Comparison of ENCODE assay signal across 11 mouse cellular contexts in genomic region chr3:53329528-53329927, GRCm38 (mm10).
DNase-seq lines count a peak whose midpoint lies in the region; ATAC-seq and TF ChIP-seq lines count a peak whose summit lies in the region.
"Had no signal": no experiment of that assay in that cellular context is flagged by ENCODE, and none has a peak within 500 bp of the region (broad histone marks: within the 10 kb centered on the region; RNA-seq: fewer than 3 reads in every experiment).

No protein-coding gene starts in this region.

- no peaks in the 10 kb centered on the region for H3K9me3 ChIP-seq in E14TG2a.4 (ENCODE audit: low read length)
- H3K9me3 ChIP-seq: limb, embryonic 12.5 days; stomach, embryonic 15.5 days had no signal

- ATAC-seq in erythroid progenitor cell, adult 5-6 weeks (replicated peaks; ENCODE audit: low FRiP score, poor library complexity, severe bottlenecking) = no peak

- no peaks in the 10 kb centered on the region for H3K36me3 ChIP-seq in E14TG2a.4 (ENCODE audit: insufficient read depth, low read length)
- H3K36me3 ChIP-seq: limb, embryonic 12.5 days; stomach, embryonic 15.5 days had no signal

- TF ChIP-seq CTCF in E14TG2a.4 (conservative IDR thresholded peaks at IDR 0.05; ENCODE audit: low read length) = peak; percentile 80

- DNase-seq in embryo, embryonic 10 days (ENCODE audit: low spot score) = peak; percentile 34
- no peak for DNase-seq in embryo, embryonic 9.5 days (ENCODE audit: extremely low spot score)
- DNase-seq in layer of hippocampus, postnatal 10 days (ENCODE audit: low spot score in 2 of 2) = peak; percentile 30 to 32
- no peak for DNase-seq in layer of hippocampus, adult 11-12 months (ENCODE audit: low spot score)
- peak; percentile 45 for DNase-seq in embryo, embryonic 11 days
- DNase-seq in adipocyte (ENCODE audit: low spot score) = no peak

- H3K4me3 ChIP-seq in E14TG2a.4 (replicated peaks; ENCODE audit: low read length) = no peak overlapping the region
- H3K4me3 ChIP-seq: limb, embryonic 12.5 days; myocyte; stomach, embryonic 15.5 days had no signal

- peaks cover 6% of the 10 kb centered on the region; the same call in 1 of the 2 replicates for H3K27me3 ChIP-seq in E14TG2a.4 (ENCODE audit: insufficient read depth, low read length)
- H3K27me3 ChIP-seq: limb, embryonic 12.5 days; stomach, embryonic 15.5 days had no signal

- 0 out of 2 replicates have a peak, but pooled peaks cover 3% of the 10 kb centered on the region for H3K4me1 ChIP-seq in E14TG2a.4 (replicated peaks; ENCODE audit: low read depth, low read length)
- H3K4me1 ChIP-seq: limb, embryonic 12.5 days; stomach, embryonic 15.5 days had no signal

Comparison
In these comparisons a context has a peak if more than half of its experiments do, and no peak if none do; other contexts are left out.
1. DNase-seq: peak in embryo, embryonic 10 days (single experiment), layer of hippocampus, postnatal 10 days (2 of 2) and embryo, embryonic 11 days (single experiment); none in embryo, embryonic 9.5 days (single experiment), layer of hippocampus, adult 11-12 months (single experiment) and adipocyte (single experiment).